26 mouse cellular contexts compared by ENCODE assay signal in the genomic region with DNA sequence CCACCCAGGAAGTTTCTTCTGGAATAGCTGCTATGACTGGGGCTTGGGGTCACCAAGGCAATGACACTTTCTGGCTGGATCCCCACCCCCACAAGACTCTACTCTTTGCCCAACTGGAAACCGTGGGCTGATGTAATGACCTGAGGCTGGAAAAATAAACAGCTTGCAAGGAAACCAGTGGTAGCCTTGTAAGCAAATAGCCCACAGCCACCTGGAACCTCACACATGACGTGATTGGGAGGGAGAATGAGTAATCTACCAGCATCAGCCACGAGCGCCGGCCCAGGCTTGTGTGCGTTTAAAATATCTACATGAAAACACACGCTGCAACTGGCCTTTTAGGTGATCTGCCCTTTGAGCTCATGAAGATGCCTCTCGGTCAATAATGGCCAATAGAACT.
DNase-seq lines count a peak whose midpoint lies in the region; ATAC-seq and TF ChIP-seq lines count a peak whose summit lies in the region.
"Had no signal": no experiment of that assay in that cellular context is flagged by ENCODE, and none has a peak within 500 bp of the region (broad histone marks: within the 10 kb centered on the region; RNA-seq: fewer than 3 reads in every experiment).

No protein-coding gene starts in this region.

- WGBS in liver, adult 2 months, result 45% methylated on average over 8 of the region's 8 CpGs
- WGBS in liver, embryonic 11.5 days, result 74% methylated on average over 8 of the region's 8 CpGs
- 93% methylated on average over 8 of the region's 8 CpGs for WGBS in forebrain, embryonic 14.5 days

- no peak overlapping the region for H3K27ac ChIP-seq in liver, adult 2 months (replicated peaks; ENCODE audit: insufficient read depth, low read depth, low read length)
- no peak overlapping the region for H3K27ac ChIP-seq in liver, embryonic 11.5 days (ENCODE audit: low read depth, low read length)
- H3K27ac ChIP-seq in forebrain, embryonic 14.5 days (ENCODE audit: low read depth, low read length), result no peak overlapping the region
- H3K27ac ChIP-seq: embryonic facial prominence, embryonic 10.5 days; embryonic facial prominence, embryonic 13.5 days; forebrain, embryonic 10.5 days; forebrain, embryonic 13.5 days; gastrocnemius, adult 2 months; heart, embryonic 13.5 days; hindbrain, embryonic 12.5 days; hindbrain, embryonic 15.5 days had no signal

- H3K27me3 ChIP-seq in liver, adult 2 months (ENCODE audit: control insufficient read depth, insufficient read depth, low read length), result no peaks in the 10 kb centered on the region
- H3K27me3 ChIP-seq in liver, embryonic 11.5 days (replicated peaks; ENCODE audit: control insufficient read depth, insufficient read depth, low read length), result no peaks in the 10 kb centered on the region
- no peaks in the 10 kb centered on the region for H3K27me3 ChIP-seq in forebrain, embryonic 14.5 days (replicated peaks; ENCODE audit: control insufficient read depth, insufficient read depth, low read length)
- H3K27me3 ChIP-seq: embryonic facial prominence, embryonic 13.5 days; forebrain, embryonic 13.5 days; heart, embryonic 13.5 days; hindbrain, embryonic 12.5 days; hindbrain, embryonic 15.5 days; Patski had no signal

- ATAC-seq in liver, embryonic 11.5 days (replicated peaks; ENCODE audit: low FRiP score), result no peak
- ATAC-seq in monocyte, adult 5-6 weeks (replicated peaks; ENCODE audit: insufficient number of reproducible peaks, low FRiP score, low TSS enrichment, poor library complexity, severe bottlenecking), result no peak
- no peak for ATAC-seq in forebrain, embryonic 14.5 days
- ATAC-seq: CD4-positive, CD25-positive, alpha-beta regulatory T cell, adult 4 months; forebrain, embryonic 13.5 days; forebrain, postnatal 0 days; intestine, postnatal 0 days; Patski had no signal

- DNase-seq in liver, adult 2 months (ENCODE audit: extremely low read depth, low read depth, low spot score), result peak; percentile 41
- no peak for DNase-seq in liver, embryonic 11.5 days (ENCODE audit: low spot score)
- DNase-seq in 3134 (ENCODE audit: extremely low read depth, insufficient read length, low spot score) (peak; percentile 55), NIH3T3 (ENCODE audit: low read depth) (peak; percentile 52)
- DNase-seq in forebrain, embryonic 14.5 days (ENCODE audit: low spot score), result no peak
- DNase-seq: adrenal gland, postnatal 10 days; adrenal gland, postnatal 36 days; cerebellum, adult 2 months; cerebellum, adult 9-11 months; cerebellum, postnatal 25 days; forebrain, postnatal 0 days; gastrocnemius, adult 2 months; gastrocnemius, postnatal 14 days; heart, adult 18-20 months; heart, postnatal 14 days had no signal

- H3K4me2 ChIP-seq in liver, embryonic 11.5 days, result no peak overlapping the region
- H3K4me2 ChIP-seq in forebrain, embryonic 14.5 days (ENCODE audit: low read length), result no peak overlapping the region
- H3K4me2 ChIP-seq: embryonic facial prominence, embryonic 13.5 days; forebrain, embryonic 13.5 days; heart, embryonic 13.5 days; hindbrain, embryonic 12.5 days; hindbrain, embryonic 15.5 days had no signal

- no peak overlapping the region for H3K4me3 ChIP-seq in liver, adult 2 months (ENCODE audit: insufficient read depth, low read depth, low read length)
- no peak overlapping the region for H3K4me3 ChIP-seq in liver, embryonic 11.5 days (ENCODE audit: low read depth, low read length)
- no peak overlapping the region for H3K4me3 ChIP-seq in forebrain, embryonic 14.5 days (ENCODE audit: low read depth, low read length)
- H3K4me3 ChIP-seq: embryonic facial prominence, embryonic 10.5 days; embryonic facial prominence, embryonic 13.5 days; forebrain, embryonic 10.5 days; forebrain, embryonic 13.5 days; gastrocnemius, adult 2 months; heart, embryonic 13.5 days; hindbrain, embryonic 12.5 days; hindbrain, embryonic 15.5 days had no signal

- peaks cover 12% of the 10 kb centered on the region for H3K4me1 ChIP-seq in liver, adult 2 months (ENCODE audit: control insufficient read depth, insufficient read depth, low read length)
- no peaks in the 10 kb centered on the region for H3K4me1 ChIP-seq in liver, embryonic 11.5 days (replicated peaks; ENCODE audit: control insufficient read depth, insufficient read depth, low read length)
- no peaks in the 10 kb centered on the region for H3K4me1 ChIP-seq in forebrain, embryonic 14.5 days (ENCODE audit: control insufficient read depth, insufficient read depth, low read length)
- H3K4me1 ChIP-seq: embryonic facial prominence, embryonic 10.5 days; embryonic facial prominence, embryonic 13.5 days; forebrain, embryonic 10.5 days; forebrain, embryonic 13.5 days; hindbrain, embryonic 12.5 days; hindbrain, embryonic 15.5 days had no signal

- no peaks in the 10 kb centered on the region for H3K9me3 ChIP-seq in liver, embryonic 11.5 days (ENCODE audit: control insufficient read depth, low read length)
- H3K9me3 ChIP-seq in forebrain, embryonic 14.5 days (replicated peaks; ENCODE audit: control insufficient read depth, low read length), result no peaks in the 10 kb centered on the region
- H3K9me3 ChIP-seq: embryonic facial prominence, embryonic 10.5 days; embryonic facial prominence, embryonic 13.5 days; forebrain, embryonic 10.5 days; forebrain, embryonic 13.5 days; heart, embryonic 13.5 days; hindbrain, embryonic 12.5 days; hindbrain, embryonic 15.5 days had no signal

- peaks cover 18% of the 10 kb centered on the region; the same call in 1 of the 2 replicates for H3K36me3 ChIP-seq in liver, adult 2 months (ENCODE audit: control insufficient read depth, insufficient read depth, low read length)
- no peaks in the 10 kb centered on the region for H3K36me3 ChIP-seq in liver, embryonic 11.5 days (ENCODE audit: control insufficient read depth, insufficient read depth, low read length)
- H3K36me3 ChIP-seq in forebrain, embryonic 14.5 days (ENCODE audit: control insufficient read depth, insufficient read depth, low read length), result no peaks in the 10 kb centered on the region
- H3K36me3 ChIP-seq: embryonic facial prominence, embryonic 13.5 days; heart, embryonic 13.5 days; hindbrain, embryonic 15.5 days had no signal

- no peak for TF ChIP-seq CTCF in liver, adult 2 months (IDR thresholded peaks at IDR 0.05; ENCODE audit: low read depth, low read length)

- H3K79me2 ChIP-seq in liver, adult 2 months (ENCODE audit: control insufficient read depth, insufficient read depth, low read length), result no peaks in the 10 kb centered on the region

- H3K9ac ChIP-seq in liver, adult 2 months (ENCODE audit: low read depth, low read length), result no peak overlapping the region
- no peak overlapping the region for H3K9ac ChIP-seq in liver, embryonic 11.5 days (ENCODE audit: low read depth, low read length)
- no peak overlapping the region for H3K9ac ChIP-seq in forebrain, embryonic 14.5 days (ENCODE audit: low read length)
- H3K9ac ChIP-seq: embryonic facial prominence, embryonic 13.5 days; forebrain, embryonic 13.5 days; forebrain, postnatal 0 days; heart, embryonic 13.5 days; hindbrain, embryonic 12.5 days; hindbrain, embryonic 15.5 days had no signal

- no peak for TF ChIP-seq POLR2A in liver, adult 2 months (IDR thresholded peaks at IDR 0.05; ENCODE audit: extremely low read depth, insufficient read depth, low read length)

Comparison
In these comparisons a context has a peak if more than half of its experiments do, and no peak if none do; other contexts are left out.
1. DNase-seq: peak in liver, adult 2 months (single experiment), 3134 (single experiment) and NIH3T3 (single experiment); none in liver, embryonic 11.5 days (single experiment) and forebrain, embryonic 14.5 days (single experiment).